Mouse (Mus musculus) bone marrow, adult 2 months (tissue): ENCODE data around the gene Ier5l.

Experiments used
- CTCF ChIP-seq: fragments of 200-500 bp; IDR thresholded peaks from 2 replicates; pipeline ENCODE4 v1.5.1; 2011; ENCODE audit warnings: low read length, control low read depth; ENCODE audit not compliant: control insufficient read depth, insufficient read depth
- POLR2A ChIP-seq: fragments of 200-500 bp; IDR thresholded peaks from 2 replicates; pipeline ENCODE4 v1.6.1; 2011; ENCODE audit warnings: low read depth, mild to moderate bottlenecking, control low read depth, low read length, borderline replicate concordance; ENCODE audit not compliant: control insufficient read depth

GRCm38 (mm10) chr2:30453570-30453969 lies 20.4 kb downstream of the Ier5l start:
- no peak for TF ChIP-seq CTCF
- TF ChIP-seq POLR2A = no peak
